Mouse (Mus musculus) ovary, postnatal 36 days (tissue): Measurements from ENCODE around the gene Plaur.

Source experiments
- DNase-seq: peaks from one replicate; pipeline ENCODE4 v3.0.0; 2022; ENCODE audit warnings: low spot score, mixed read lengths

The Plaur gene

DNA sequence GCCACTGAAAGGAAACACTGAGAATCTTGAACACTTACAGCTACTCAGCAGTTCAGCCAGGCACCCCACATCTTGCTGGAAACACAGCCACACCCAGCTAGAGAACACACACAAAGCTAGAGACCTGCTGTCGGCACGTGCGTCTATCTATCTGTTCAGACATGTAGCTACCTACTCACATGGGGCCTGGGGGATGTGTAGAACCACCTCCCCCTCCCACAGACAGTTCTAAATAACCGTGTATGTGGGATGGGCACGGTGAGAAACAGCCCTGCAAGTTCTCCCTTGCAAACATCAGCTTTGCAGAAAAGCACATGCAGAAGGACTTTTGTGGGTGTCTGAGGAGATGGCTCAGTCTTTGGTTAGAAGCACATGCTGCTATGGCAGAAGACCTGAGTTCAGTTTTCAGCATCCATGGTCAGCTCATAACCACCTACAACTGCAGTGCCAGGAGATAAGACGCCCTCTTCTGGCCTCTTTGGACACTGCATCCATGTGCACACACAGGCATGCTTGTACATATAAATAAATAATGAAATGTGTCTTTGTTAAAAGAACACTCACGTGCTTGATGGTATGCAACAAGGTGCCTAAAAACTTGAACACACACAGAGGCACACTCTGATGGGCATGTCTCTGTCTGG lies 15.5 kb upstream of the Plaur start:
- no peak for DNase-seq

DNA sequence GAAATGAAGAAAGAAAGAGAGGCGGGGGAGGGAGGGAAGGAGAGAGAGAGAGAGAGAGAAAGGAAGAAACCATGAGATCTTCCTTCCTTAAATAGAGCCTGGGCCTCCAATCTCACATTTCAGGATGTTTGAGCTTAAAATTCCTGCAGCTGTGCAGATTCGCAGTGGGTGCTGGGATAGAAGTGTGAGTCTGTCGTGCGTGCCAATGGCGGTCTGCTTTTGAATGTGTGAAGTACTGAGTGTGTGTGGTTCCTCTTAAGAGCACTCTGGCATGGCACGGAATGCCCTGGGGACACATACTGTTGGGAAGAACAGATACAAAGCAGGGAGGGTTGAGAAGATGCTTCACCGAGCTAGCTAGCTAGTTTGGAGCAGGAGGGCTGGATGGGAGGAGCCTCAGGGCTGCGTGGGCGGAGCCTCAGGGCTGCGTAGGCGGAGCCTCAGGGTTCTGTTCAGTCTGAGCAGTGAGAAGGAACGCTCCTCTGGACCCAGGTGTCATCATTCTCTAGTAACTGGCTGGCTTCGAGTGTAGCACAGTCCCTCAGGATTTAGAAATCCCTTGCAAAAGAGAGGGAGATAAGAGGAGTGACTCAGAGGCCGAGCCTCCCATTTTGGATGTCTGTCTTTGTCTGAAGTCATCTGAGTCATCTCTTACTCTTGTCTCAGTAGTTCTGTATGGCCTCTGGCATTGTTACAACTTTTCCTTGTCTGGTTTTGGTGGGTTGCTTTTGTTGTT lies 13.3 kb upstream of the Plaur start:
- no peak for DNase-seq

DNA sequence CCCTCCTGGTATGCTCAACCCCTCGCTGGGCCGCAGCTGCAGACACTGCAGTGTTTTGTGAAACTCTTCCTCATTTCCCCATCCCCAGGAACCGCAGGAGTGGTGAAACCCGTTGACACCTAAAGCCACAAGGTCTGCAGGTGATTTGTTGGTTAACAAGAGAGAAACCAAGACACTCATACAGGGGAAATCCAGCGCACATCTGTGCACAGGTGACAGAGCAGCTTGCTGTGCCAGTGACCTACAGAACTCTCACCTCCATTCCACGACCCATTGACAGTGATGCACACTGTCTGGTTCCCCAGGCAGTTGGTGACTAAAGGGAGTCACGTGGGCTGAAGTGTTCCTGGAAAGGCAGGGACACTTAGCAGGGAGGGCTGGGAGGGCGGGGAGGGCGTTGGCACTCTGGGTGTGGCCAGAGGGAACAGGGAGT lies 11.7 kb upstream of the Plaur start:
- DNase-seq: no peak

DNA sequence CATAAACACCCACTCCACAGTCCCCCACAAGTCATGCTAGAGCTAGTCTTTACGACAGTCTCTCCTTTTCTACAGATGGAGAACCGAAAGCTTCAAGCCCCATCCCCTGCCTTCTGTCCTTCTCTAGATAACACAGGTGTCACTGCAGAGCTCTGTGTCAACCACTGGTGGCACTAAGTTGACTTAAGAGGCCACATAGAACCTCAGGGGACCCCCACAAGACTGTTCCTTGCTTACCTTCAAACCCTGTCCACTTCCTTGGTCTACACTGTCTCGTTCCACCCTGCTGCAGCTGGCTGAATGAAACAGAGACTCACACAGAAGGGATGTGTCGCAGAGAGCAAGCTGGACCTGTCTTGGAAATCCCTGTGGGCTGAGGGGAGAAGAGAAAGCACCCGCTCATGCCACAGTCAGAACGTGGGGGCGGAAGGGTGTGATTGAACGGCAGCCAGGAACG lies 10.4 kb upstream of the Plaur start, which contains the start of gene Irgc1:
Irgc1 (minus strand) TSS at position 443 of the 457 bp plus-strand sequence.
- DNase-seq: no peak

DNA sequence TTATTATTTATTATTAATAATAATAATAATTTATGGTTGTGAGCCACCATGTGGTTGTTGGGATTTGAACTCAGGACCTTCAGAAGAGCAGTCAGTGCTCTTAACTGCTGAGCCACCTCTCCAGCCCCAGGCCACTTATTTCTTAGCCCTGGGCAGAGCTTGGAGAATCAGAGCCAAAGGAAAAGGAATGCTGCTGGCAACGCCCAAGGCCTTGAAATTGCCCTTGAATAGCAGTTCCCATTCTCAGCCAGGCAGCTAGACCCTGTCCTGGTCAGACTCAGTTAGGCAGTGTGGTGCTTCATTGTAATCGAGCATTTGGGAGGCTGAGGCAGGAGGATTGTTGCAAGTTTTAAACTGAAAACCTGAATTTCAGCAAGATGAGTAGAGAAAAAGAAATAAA lies 8.1 kb upstream of the Plaur start:
- no peak for DNase-seq

DNA sequence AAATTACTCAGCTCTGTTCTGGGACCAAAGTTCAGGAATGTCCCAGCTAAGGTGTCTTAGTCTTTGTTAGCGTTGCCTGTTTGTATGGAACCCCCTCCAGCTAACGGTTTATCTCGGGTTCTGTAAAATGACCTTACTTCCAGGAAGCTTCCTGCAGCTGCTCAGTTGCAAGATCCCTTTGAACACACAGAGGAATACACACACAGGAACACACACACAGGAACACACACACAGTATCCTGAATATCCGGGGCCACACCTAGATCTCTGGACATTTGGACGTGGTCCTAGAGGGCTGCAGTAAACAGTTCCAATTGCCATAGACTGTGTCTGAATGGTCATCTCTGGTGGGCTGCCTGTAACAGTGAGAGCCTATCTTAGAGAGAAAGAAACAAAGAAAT lies 6.6 kb upstream of the Plaur start:
- DNase-seq: no peak

DNA sequence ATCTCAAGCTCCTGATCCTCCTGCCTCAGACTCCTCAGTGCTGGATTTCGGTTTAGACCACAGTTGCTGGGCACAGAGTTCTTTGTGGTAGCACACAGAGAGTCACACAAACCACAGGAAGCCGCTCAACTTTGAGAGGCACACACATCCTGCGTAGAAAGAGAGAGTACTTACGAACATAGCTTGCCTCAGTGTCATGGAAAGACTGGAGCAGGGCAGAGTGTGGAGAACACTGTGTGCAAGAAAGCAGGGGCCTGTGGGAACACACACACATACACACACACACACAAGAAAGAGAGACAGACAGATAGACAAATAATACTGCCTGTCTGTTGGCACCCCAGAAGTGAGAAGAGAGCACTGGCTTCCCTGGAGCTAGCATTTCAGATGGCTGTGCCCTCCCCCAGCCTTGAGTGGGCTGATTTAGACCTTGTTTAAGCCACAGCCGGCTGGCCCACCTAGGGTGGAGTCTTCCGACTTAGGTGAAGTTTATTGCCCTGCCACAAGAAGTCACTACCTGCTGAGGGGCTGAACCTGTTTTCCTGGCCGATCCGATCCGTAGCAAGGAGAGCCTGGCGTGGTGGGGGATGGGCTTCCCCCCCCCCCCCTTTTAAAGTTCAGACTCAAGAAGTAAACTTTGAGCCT lies 4.4 kb upstream of the Plaur start:
- no peak for DNase-seq

DNA sequence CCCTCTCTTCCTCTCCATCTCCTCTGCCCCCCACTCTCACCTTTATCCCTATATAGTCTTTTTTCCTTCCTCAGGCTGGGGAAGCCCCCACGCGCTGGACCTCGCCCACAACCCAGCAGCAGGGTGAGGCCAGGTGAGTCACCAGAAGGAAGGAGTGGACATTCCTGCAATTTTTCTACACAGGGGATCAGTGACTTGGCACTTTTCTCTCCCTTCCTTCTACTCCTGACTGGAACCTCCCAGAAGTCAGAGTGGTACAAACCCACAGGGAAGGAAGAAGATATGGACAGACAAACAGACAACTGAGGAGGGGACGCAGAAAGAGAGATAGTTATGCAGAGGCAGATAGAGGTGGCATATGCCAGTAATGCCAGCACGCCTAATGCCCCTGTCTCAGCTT lies 2.8 kb upstream of the Plaur start:
- DNase-seq: no peak

DNA sequence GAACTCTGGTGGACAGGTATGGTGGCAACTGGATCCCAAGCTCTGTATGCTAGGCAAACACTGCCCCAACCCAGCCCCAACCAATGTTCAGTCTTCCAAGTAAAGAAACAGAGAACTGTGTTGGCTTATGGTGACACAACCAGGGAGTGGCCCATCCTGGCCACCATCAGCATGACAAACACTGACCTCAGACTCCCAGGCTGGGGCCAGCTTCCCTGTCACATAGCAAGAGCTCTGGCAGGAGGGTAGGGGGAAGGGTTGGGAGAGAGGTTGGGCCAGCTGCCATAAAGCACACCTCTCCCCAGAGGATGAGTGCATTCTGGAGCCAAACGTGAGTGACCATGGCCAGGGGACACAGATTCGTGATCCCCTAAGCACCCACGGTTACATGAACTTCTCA lies 2.4 kb upstream of the Plaur start:
- no peak for DNase-seq

DNA sequence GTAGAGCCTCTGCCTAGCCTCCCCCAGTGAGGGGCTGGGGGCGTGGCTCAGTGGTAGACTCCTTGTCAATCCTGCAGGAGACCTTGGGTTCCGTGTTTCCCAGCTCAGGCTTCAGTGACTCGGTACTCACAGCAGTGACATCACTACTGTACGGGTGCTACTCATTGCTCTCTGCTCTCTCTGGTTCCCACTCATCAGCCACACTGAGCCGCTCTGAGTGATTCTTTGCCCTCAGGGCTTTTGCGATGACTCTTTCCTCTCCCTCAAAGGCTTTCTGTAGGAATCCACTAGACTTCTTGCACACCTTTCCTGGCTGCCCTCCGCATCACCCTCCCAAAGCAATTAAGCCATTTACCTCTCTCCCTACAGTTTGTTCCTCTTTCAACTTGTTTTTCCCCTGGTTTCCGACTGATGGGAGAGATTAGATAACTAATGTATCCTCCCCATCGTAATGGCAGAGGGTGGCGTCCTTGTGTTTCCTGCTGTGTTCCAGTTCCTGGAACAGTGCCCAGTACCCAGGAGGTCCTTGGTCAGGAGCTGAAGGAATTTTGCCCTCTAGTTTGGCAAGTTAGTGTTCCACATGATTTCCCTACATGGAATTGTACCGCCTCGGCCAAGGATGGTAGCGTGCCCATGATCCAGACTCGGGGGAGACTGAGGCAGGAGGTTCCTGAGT lies 770 bp upstream of the Plaur start:
- no peak for DNase-seq

DNA sequence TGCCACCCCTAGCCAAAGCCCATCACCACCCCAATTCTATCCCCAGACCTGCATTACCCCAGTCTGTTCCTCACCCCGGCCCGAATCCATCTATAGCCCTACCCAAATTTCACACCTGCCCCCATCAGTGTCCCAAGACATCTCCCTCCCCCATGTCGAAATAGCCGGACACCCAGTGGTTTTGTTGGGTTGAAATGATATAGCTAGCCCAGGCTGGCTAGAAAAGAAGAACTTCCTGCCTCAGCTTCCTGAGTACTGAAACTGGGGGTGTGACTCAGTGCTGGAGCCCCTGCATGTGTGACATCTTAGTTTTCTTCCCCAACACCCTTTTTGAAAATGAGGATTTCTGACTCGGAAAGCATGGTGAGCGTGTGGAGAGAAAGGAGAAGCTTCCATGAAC lies 4.6 kb downstream of the Plaur start:
- no peak for DNase-seq

DNA sequence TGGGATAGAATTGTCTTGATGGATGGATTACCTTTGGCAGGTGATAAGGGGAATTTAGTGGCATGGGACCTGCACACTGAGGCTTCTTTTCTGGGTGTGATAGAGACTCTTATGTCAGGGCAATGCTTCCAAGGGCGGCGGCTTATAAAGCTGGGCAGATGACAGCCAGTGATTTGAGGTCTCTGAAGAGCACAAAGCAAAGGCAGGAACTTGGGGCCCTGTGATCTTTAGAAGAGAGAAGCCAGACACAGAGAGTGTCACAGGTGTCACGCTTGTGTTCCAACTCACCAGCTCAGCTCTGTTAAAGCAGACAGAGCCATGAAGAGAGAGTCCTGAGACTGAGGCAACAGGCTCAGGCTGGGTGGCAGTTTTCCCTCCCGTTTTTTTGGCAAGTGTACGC lies 5.6 kb downstream of the Plaur start:
- no peak for DNase-seq

DNA sequence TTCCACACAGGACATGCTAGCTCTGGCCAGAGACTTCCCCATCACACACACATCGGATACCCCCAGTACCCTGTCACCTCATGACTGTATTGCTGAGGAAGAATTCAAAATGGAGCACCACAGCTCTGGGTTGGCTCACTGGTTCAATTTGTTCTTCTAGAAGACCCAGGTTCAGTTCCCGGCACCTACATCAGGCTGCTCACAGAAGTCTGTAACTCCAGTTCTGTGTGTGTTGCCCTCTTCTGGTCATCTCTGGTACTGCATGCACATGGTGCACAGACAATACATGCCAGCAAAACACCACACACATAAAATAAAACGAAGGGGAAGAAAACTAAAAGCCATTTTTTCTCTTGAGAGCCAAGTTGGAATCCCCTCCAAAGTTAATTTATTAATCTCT lies 6.8 kb downstream of the Plaur start:
- no peak for DNase-seq

DNA sequence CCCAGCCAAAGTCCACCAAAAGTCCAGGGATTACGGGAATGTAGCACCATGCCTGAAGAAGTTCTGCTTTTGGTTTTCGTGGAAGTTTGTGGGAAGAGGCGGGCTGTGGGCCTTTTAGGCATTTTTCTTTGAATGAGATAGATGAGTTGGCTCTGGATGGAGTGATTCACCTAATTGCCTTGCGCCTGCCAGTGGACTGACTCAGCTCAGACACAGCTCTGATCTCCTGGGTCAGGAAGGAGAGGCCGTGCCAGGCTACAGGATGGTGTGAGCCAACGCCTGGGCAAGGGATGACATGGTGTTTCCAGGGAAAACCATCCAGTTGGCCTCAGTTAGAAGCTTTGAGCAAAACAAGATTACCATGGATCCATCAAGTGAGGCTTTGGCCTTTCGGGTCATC lies 8.1 kb downstream of the Plaur start:
- DNase-seq: no peak

DNA sequence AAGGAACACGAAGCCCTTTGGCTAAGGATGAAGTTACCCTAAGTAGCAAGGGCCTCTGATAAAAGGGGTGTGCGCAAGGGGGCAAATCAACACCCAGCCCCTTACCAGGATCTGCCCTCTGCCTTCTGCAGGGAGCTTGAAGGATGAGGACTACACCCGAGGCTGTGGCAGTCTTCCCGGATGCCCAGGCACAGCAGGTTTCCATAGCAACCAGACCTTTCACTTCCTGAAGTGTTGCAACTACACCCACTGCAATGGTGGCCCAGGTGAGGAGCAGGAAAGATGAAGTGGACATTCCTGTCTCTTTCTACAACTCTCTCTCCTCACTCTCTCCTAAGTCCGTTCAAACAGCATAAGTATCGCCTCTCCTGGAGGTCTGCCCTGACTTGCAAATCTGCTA lies 10.2 kb downstream of the Plaur start:
- no peak for DNase-seq

DNA sequence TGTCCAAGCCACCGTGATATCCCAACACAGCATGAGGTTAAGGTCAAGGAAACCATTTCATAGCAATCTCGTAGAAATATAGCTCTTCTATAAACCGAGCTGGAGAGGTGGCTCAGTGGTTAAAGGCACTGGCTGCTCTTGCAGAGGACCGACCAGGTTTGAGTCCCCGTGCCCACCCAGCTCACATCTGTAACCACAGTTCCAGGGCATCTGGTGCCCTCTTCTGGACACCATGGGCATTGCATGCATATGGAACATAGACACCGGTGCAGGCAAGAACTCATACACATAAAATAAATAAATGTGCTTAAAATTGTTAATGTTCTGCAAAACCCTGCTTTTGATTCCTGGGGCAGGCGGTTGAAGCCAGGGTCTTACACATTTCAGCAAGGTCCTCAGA lies 10.7 kb downstream of the Plaur start:
- no peak for DNase-seq

DNA sequence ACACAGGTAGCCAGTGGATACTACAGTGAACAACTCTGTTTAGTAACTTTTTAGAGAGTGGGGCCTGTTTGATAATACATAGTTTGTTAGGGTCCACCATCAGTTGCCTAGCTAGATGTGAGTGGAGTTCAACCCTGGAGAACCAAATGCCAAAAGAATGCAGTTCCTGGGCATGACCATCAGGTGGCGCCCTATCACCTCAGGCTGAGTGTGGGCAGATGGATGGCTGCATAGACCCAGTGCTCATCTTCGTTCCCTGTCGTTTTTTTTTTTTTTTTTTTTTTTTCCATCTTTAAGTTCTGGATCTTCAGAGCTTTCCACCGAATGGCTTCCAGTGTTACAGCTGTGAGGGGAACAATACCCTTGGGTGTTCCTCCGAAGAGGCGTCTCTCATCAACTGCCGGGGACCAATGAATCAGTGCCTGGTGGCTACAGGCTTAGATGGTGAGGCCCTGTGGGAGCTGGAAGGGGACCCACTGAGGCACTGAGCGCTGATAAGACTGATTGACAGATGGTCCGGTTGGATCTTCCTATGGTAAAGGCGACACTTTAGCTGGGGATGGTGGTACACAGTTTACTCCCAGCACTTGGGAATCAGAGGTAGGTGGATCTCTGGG lies 11.7 kb downstream of the Plaur start:
- peak; percentile 62 for DNase-seq

DNA sequence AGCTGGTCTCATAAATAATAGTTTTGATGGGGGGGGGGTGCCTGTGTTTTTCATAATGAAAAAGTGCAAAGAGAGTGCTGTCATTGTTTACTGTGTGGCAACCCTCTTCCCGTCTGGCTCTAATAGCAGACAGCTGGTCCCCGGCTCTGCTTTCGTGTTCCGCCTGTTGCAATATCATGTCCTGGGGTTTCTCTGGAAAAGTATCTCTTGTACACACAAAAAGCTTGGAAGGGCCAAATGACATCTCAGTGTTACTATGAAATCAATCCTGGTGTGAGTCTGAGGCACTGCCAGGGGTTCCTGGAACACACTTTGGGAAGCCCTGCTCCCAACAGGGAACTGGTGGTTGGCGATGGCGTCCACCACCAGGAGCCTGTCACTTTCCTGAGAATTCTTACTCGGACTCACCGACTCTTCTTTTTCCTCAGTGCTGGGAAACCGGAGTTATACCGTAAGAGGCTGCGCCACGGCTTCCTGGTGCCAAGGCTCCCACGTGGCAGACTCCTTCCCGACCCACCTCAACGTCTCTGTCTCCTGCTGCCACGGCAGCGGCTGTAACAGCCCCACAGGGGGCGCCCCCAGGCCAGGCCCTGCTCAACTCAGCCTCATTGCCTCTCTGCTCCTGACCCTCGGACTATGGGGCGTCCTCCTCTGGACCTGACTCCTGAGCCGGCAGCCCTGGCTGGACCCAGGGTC lies 12.7 kb downstream of the Plaur start:
- no peak for DNase-seq

DNA sequence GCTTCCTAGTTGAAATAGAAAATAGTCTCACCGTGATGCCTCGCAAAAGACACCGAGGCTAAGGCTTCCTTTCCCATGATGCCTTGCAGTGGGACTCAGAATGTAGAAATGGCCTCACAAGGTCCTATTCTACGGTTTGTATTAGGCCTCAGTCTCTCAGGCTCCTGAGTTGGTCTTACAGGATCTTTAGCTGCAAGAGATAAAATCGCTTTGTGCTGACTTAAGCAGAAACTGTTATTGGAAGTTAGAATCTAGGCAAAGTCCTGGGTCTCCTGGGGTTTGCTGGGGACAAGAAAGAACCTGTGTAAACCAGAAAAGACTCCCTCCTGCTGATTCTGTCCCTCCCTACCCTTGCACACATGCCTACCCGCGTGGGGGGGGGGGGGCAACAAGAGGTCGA lies 14.1 kb downstream of the Plaur start:
- no peak for DNase-seq

DNA sequence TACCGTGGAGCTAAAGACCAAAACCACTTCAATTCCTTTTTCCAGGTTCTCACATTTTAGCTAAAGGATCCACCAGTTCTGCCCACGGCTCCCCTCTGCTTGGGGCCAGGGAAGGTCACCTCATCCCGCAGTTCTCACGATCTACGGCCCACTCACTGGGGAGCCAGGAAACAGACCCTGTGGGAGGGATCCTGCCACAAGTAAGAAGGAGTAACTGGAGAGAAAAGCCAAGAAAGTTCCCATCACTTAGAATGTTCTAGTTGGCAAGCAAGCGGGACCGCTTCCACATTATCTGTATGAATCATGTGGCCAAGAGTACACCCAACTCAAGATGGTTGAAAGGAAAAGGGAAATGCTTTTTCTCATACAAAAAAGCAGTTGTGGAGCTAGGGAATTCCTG lies 14.6 kb downstream of the Plaur start:
- DNase-seq: no peak

DNA sequence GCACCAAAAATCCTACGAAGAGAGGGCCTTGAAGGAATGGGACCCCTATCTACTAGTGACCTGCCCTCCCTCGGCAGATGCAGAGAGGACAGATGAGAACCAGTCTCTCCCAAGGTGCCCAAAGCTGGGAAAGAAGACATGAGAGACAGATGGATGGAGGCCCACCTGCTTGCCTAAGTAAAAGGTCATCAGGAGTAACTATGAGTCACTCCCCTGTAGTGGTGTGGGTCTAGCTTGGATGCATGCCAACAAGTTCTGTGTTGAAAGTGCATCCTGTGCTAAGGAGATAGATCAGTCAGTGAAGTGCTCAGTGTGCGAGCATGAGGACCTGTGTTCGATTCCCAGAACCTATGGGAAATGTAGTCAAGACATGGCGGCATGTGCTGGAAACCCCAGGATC lies 16.6 kb downstream of the Plaur start:
- no peak for DNase-seq

DNA sequence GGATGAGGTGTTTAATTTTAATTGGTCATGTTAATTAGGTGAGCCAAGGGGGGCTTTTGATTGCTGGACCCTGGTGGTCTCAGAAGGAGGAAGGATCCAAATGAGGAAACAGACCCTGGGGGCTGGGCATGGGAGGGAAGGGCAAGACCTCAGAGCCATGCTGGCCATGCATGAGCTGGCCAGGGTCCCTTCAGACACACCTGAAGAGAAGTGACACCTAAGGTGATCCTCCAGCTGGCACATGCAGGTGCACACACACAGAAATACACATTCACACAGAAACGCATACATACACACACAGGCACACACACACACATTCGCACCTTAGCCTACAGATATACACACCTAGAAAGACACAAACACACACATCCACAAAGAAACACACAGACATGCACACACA lies 17.4 kb downstream of the Plaur start:
- DNase-seq: no peak
